Mouse (Mus musculus): ENCODE results near the gene Slc1a6. TPM values are rescaled to one million over a fixed set of nuclear protein-coding genes. Genes with fewer than 3 reads are reported as not detected.

Slc1a6 gene
- total RNA-seq, 4 experiments from 2014 or later = 0.13 to 0.77 (median 0.20) TPM; not detected in 1

Other genes with a start within 250 kb of the Slc1a6 start
- 10 to 100 TPM; 58.3 to 68.8 (median 61.9) TPM for gene Ilvbl, start 206.2 kb upstream of the Slc1a6 start, total RNA-seq (2022)
- 10 to 100 TPM; 33.9 to 74.0 (median 52.2) TPM for gene Syde1, start 188.5 kb upstream of the Slc1a6 start, total RNA-seq (2022)
- gene Olfr1357, start 162.4 kb upstream of the Slc1a6 start, total RNA-seq (2022) = not detected
- not detected for gene Casp14, start 62.2 kb upstream of the Slc1a6 start, total RNA-seq (2022)
- not detected for gene Ccdc105, start 27.4 kb upstream of the Slc1a6 start, total RNA-seq (2022)
- not detected for gene Olfr1356, start 71.7 kb downstream of the Slc1a6 start, total RNA-seq (2022)
- gene Olfr1355, start 95.0 kb downstream of the Slc1a6 start, total RNA-seq (2022) = not detected
- gene Olfr1354, start 132.7 kb downstream of the Slc1a6 start, total RNA-seq (2022) = not detected
- not detected for gene Olfr8, start 170.1 kb downstream of the Slc1a6 start, total RNA-seq (2022)
- not detected for gene Olfr1353, start 182.8 kb downstream of the Slc1a6 start, total RNA-seq (2022)
- not detected for gene Olfr1352, start 200.6 kb downstream of the Slc1a6 start, total RNA-seq (2022)
- not detected for gene Olfr1351, start 232.0 kb downstream of the Slc1a6 start, total RNA-seq (2022)
- not detected for gene Olfr57, start 248.2 kb downstream of the Slc1a6 start, total RNA-seq (2022)

Measured in adrenal gland, adult 8-10 months (tissue).